Mouse (Mus musculus) spleen, embryonic (tissue): ENCODE measurements around the gene Tbrg1.

ENCODE experiments used
- CTCF ChIA-PET: fragments of 350-600 bp; sonication (Branson Sonifier 250); formaldehyde crosslinking; loops from one replicate; lab custom pipeline; 2022; lab: Charles Lee

Gene Tbrg1

DNA sequence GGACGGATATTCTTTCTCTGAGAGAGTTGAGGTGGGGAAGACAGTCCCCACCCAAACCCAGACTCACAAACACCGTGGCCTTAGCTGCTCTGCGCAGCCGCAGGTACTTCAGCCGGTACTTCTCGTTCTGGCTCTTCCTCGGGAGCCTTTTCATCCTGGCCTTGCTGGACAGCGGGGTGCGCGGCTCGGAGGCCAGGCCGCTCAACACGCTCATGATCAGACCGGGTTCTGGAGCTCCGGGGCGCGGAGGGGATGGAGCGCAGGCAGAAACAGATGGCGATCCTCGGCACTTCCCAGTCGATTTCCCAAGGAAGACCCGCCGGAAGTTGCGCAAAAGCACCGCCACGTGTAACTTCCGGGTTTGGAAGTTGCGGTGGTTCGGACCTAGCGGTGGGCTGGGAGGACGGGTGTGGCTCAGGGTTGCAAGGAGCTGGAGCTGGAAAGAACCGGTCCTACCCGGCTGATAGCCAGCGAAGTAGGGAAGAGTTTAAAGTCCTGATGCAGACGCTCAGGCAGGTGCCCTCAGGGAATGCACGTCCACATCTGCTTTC is at the start of gene Tbrg1:
Tbrg1 (minus strand) TSS at position 382 of the 551 bp plus-strand sequence.
- CTCF ChIA-PET, result interaction anchor here (0.5 kb wide), 1 partner anchor 237 kb away, joined by 4 read pairs; no protein-coding TSS in a partner anchor

DNA sequence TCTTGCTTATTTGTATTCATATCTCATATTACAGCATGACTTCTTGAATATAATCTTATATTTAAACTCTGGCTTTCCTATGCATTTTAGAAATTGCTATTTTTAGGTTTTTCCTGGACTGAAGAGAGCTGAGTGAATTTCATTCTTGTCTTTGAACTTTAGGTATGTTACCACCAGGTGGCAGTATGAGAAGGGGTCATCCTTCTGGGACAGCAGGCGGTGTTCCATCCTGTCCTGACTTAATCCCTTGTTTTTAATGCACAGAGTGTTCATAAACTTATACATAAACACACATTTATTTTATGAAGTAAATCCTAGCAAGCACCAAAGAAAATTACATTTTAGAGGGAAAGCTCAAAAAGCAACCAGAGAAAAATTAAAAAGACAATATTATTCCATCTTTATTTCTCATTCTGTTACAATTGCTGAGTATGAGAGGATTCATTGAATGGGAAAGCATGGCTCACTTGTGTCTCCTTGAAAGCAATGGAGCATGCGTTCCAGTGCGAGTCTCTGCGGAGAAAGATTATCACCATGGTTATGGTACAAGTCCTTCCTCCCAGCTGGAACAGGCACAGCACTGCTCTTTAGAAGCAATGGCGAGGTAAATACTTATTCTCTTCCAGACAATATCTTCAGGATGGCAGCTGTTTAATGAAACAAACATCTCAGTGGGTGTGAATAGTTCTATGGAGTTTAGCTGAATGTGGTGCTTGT is 33.0 kb upstream of the Tbrg1 start:
- CTCF ChIA-PET, result interaction anchor here (1.1 kb wide), 1 partner anchor 10 kb away, joined by 3 read pairs; no protein-coding TSS in a partner anchor

DNA sequence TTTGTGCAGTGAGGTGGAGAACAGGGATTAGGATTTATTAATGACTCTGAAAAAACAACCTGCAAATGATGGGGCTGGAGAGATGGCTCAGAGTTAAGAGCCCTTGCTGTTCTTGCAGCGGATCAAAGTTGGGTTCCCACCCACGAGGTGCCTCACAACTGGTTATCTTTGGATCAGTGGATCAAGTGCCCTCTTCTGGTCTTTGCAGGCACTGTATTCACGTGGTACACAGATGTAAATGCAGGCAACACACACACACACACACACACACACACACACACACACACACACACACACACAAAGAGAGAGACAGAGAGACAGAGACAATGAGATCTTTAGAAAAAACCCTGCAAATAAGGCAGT is 30.8 kb upstream of the Tbrg1 start:
- CTCF ChIA-PET, result no interaction called here

DNA sequence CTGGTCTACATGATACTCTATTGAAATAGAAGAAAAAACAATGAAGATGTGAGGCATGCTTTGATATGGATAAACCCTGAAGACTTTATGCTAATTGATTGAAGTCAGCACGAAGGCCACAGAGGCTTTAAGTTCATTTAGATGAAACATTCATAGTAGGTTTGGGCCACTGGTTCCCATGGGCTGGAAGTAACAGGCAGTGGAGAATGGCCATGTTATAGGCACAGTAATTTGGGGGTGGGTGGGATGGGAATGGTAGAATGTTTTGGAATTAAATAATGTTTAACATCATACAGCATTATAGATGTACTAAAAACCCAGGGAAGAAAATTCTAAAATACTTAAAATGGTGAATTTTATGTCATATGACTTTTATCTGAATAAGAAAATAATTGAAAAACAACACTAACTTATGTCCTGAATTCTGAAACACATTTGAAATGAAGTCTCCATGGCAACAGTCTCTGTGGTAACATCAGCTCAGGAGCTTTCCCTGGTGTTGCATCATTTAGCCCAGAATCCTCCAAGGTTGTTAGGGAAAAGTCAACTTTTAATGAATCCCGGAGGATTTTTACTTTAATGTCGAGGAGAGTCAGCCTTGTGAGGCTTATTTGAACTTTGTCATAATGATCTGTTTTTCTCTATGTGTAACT is 30.3 kb upstream of the Tbrg1 start:
- CTCF ChIA-PET, result no interaction called here

DNA sequence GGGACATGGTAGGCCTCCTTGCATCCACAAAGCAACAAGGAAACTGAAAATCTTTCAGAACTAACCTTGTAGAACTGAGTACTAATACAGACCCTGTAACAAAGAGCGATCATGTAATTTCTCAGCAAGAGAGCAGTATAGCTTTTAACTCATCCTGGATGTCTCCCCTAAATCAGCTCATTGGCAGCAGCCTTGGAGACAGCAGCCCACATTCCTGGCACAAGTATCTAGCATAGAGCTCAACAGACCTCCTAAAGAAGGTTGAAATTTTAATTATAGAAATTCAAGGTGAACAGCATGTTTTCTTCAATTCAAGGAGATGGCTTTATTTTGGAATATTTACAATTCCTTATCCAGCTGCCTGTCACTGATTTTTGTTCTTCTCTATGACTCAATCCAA is 24.0 kb upstream of the Tbrg1 start:
- CTCF ChIA-PET, result interaction anchor here (0.7 kb wide), 1 partner anchor 44 kb away, joined by 3 read pairs; no protein-coding TSS in a partner anchor

DNA sequence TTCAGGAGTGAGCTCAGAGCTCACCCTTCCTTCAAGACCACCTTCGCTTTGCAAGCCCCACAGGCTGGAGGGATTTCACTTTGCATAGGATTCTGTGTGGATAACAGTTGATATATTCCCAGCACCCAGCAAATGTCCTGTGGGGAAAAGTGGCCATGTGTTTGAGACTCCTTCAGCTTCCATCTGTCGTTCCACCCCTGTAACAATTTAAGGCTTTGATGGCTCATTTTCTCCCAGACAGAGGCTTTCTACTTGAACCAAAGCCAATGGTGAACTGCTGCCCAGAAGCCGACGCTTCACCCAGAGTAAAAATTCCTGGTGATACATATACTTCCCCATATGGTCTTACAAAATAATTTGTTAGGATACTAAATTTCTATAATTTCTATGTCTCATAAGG is 18.2 kb upstream of the Tbrg1 start:
- CTCF ChIA-PET, result no interaction called here

DNA sequence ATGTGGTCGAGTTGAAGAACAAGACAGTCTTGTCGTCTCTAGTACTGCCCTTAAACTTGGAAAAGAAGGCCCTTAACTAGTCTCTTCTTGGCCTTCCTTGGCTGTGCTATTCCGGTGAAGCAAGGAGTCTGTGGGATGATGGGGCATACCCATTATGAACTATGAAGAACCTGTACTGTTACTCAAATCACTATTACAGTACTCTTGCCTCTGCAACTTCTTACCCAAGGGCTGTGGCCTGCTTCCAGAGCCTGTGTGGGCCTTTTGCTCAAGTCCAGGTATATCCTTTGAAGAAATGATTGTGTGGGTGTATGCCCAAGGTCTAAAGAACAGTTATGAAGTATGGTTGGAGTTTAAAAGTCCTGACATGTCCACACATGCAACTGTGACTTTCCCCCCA is 13.1 kb upstream of the Tbrg1 start:
- CTCF ChIA-PET, result no interaction called here

DNA sequence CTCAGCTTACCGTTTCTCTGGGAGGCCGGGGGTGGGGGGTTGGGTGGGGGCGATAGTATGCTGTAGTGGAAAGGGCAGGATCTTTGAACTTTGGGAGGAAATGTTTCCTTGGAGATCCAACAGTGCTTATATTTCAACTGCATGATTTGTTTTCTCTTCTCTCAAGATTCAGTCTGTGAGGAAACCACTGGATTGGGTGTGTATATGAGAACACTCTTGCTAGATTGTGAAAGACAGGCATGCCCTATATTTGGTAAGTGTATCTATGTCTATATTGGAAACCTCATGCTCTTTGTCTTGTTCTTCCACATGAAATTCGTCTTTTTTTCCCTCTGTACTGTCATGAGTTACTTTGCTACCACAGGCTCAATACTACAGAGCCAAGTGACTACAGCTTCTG is 12.6 kb upstream of the Tbrg1 start:
- CTCF ChIA-PET, result no interaction called here

DNA sequence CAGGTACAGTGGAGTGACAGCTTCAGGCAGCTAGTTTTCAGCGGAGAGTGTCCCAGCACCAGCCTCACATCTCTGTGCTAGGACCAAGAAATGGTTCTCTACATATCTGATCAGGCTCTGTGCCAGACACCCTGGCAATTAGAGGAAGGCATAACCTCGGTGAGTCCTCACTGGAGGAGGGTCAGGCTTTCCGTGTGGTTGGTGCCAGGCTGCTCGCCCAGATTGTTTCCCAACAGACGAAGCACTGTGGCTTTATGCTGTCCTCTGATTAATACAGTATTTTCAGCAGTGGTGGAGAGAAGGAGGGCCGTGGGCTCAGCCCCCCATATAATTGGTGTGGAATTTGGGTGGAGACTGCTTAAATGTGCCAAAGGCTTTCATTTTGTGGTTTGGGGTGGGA is 12.0 kb upstream of the Tbrg1 start, which contains the start of gene Panx3:
Panx3 (minus strand) TSS at position 121 of the 400 bp plus-strand sequence.
- CTCF ChIA-PET, result no interaction called here

DNA sequence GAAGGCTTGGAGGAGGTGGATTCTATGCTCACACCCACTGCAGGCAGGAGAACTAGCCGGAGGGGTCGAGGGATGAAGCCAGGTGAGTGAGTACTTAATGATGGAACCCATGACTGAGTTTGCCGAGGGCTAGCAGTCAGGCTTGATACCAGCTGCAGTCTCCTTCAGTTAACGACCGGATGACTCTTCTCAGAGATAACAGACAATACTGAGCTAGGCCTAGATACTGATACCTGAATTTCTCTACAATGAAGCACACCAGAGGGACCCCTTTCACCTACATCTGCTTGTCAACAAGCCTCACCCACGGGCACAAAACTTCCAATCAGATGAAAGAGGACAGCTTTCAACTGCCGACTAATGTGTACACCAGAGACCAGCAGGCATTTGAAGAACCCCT is 8.9 kb upstream of the Tbrg1 start:
- CTCF ChIA-PET, result no interaction called here

DNA sequence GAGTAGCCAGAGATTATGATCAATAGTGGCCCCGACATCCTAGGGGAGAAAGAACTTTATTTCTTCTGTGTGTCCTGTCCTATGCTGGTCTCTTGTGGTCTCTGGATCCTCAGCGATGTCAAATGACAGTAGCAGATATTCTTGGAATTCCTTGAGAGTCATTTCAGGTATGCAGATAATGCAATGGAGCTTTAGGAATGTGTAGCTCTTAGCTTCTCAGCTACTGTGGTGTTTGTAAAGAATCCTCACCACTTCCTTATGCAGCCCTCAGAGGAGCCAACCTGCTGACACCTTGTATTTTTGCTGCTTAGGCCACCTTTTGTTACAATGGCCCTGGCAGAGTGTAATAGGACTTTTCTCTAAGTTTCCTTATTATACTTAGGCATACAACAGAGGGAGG is 7.5 kb upstream of the Tbrg1 start:
- CTCF ChIA-PET, result no interaction called here

DNA sequence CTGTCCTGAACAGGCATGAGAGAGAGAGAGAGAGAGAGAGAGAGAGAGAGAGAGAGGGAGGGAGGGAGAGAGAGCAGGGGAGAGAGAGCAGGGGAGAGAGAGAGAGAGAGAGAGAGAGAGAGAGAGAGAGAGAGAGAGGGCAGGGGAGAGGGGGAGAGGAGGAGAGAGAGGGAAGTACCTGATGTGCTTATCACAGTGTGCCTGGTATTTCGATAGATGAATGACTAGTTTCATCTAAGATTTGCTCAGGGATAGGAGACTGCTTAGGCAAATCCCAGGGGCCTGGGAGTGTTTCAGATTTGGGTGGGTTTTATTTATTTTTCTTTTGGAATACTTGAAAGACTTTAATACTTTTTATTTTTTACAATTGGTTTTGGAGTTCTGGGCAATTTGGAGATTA is 6.1 kb upstream of the Tbrg1 start:
- CTCF ChIA-PET, result no interaction called here

DNA sequence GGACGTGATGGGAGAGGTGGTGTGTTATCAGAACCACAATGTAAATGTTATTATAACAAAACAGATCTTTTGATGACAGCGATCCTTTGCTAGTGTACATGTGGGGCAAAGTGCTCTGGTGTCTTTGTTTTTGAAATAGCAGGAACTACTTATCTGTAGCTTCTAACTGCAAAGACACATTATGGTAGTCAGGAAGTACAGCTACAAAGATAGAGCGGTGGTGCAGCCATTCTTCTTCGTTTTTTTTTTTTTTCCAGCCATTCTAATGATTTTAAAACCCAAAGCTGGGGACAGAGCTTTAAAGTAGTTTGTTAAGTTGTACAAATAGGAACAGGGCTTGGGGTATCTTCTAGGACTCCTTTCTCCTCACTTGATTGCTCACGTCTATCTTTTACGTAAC is 2.3 kb upstream of the Tbrg1 start:
- CTCF ChIA-PET, result interaction anchor here (0.6 kb wide), 1 partner anchor 124 kb away, joined by 3 read pairs; no protein-coding TSS in a partner anchor

DNA sequence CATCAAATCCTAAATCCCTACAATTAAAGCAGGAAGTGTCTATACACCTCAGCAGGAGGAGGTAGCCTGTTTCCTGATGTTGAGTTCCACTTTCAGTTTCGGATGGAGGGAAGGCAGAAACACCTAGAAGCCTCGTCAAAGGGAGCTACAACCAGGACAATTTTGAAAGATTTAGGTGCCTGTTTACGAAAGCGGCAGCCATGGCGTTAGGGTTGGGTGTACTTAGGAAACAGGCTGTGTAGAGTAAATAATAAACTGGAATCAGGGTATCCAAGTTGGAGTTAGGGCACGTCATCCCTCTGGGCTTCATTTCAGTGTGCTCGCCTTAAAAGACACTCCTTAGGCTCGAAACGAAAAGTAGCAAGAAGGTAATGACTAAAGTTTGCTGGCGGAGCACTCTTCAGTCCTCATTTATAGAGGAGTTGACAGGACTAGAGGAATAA is 652 bp downstream of the Tbrg1 start:
- CTCF ChIA-PET, result interaction anchor here (0.5 kb wide), 1 partner anchor 236 kb away, joined by 4 read pairs; no protein-coding TSS in a partner anchor

DNA sequence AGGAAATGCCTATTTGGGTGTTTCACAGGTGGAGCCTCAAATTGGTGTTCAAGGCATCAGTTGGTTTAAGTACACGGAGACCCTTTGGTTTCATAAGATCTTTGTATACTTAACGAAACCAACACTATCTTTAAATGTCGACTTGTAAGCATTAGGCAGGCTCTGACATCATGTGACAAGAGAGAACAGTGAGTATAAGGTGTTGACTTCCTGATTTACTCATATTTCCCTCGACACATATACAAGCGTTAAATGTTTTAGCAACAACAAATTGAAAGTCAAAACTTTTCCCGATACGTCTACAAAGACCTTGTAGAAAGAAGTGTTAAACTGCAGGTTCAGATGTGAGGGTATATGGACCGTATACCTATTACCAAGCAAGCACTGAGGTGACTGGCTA is 1.2 kb downstream of the Tbrg1 start:
- CTCF ChIA-PET, result no interaction called here

DNA sequence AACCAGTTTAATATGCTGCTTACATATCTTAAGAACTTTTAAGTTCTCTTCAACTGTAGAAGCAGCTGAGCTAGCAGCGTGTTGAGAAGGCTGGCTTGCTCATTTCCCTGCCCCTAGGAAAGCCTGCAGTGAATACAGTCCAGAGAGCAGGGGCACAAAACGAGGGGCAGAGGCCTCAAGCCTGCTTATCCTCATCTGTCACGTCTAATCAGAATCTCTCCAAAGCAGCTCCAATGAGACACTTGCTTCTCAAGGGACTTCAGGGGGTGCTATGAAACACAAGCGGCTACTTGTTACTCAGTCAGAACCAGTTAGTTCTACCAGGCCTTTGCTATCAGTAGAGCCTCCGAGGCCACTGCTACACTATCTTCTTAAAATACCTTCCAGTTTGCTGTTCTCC is 3.3 kb downstream of the Tbrg1 start:
- CTCF ChIA-PET, result no interaction called here

DNA sequence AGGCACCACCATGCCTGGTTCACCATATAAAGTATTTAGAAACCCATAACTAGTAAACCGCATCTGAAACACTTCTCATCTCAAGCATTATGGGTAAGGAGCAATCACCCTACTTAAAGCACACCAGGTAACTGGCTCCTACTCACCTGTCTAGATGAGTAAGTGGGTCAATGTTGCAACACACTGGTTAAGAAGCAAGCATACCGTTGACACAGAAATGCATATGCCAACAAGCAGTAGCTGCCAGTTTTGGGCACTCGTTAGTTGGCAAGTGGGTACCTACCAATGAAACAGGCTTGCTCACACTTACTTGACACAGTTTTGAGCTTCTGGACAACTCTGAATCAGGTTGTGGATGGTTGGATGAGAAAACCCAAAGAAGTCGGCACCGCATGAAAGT is 6.5 kb downstream of the Tbrg1 start:
- CTCF ChIA-PET, result no interaction called here

DNA sequence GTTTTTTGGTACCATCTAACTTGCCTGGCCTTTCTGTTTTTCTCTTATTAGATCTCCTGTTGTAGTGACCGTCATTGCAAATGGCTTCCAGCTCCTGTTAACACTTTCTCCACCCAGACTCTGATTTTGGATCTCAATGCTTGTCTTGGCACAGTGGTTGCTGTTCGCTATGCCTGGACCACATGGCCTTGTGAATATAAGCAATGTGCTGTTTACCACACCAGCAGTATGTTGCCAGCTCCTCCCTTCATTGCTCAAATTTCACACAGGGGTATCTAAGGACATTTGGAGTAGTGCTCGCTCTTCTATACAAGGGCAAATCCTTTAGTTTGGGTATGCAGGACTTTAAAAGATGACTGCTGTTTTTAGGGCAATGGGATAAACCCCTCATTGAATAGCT is 10.9 kb downstream of the Tbrg1 start:
- CTCF ChIA-PET, result no interaction called here

DNA sequence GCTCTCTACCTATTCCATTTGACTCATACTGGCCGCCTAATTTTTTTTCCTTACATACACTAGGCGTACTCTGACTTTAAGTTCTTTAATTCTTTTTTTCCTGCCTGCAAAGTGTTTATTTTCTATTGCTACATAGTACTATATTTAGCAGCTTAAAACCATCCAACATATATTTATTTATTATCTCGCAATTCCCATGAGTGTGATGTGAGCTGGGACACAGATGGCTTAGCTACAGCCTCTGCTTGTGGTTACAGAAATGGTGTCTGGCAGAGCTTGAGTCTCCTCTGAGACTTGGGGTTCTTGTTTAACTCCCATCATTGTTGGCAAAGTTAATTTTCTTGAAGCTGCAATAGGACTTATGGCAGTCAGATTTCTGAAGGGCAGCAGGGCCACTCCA is 18.4 kb downstream of the Tbrg1 start:
- CTCF ChIA-PET, result no interaction called here

DNA sequence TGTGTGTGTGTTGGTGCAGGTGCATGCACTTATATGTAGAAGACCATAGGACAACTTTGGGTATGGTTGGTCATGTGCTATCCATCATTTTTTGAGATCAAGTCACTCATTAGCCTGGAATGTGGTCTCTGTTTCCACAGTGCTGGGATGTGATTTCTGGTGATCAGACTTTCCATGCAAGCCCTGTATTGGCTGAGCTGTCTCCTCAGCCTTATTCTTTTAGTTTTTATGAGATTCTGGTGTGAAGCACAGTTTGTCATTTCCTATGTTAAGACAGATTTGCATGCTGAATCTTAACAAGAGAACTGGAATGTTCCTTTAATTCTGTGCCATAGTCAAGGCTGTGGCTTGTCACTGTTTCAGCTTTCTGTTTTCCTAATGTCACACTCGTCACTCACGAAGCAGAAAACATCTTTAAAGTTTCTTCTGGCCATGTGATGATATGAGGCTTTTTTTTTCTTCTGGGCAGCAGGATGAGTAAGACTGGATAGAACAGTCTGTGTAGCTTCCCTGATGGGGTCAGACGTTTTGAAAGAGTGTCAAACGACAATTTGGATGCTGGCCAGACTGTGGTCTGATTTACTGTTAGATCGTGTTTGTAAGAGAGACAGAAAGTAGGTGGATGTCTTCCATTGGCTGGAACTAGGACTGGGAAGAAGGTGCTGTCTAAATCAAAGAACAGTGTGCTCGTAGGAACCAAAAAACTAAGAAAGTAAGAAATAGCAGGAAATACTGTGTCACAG is 20.1 kb downstream of the Tbrg1 start:
- CTCF ChIA-PET, result interaction anchor here (0.6 to 1.0 kb wide), 2 partner anchors 44 to 233 kb away, joined by 3 read pairs; no protein-coding TSS in a partner anchor

DNA sequence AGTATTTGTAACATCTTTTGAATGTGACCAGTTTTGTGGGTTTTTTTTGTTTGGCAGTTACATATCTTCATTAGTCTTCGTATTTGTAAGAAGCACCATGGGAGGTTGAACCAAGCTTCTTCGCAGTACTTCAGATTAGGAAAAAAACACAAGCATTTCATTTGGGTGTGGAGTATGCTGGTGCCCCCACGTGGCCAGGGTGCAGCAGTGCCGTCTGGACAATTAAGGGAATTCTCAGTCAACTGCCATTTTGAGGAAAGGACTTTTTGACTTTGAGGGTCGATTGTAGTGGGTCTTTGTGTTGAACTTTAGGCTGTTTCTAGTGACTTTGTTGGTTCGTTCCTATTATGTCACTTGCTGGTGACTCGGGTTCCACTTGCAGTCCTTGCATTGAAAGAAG is 20.8 kb downstream of the Tbrg1 start:
- CTCF ChIA-PET, result interaction anchor here (1.0 kb wide), 1 partner anchor 232 kb away, joined by 3 read pairs; no protein-coding TSS in a partner anchor

DNA sequence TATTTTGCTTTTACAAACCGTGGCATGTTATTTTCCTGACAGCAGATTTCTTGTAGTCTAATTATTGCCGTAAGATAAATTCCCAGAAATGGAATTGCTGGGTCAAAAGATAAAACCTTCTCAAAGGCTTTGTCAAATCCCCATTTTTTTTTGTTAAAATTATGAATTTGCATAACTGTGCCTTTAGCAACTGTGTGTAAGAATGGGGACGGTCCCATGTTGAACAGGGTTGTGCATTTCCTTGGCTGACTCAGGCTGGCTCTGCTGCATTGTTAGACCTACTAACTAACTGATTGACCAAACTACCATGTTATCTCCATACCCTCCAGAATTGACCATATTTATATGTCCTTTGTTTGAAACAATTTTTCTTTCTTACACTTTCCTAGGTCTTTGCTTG is 22.8 kb downstream of the Tbrg1 start:
- CTCF ChIA-PET, result no interaction called here
